Mouse (Mus musculus): ENCODE data around the gene Sgo1. TPM values are rescaled to one million over a fixed set of nuclear protein-coding genes. Genes with fewer than 3 reads are reported as not detected.
"Not testable (repeated sequence)": the region's sequence is repeated elsewhere in the genome, so short reads cannot be mapped to it uniquely, and the experiment has no call there.

Sgo1 gene
- under 1 TPM; 0.14 to 0.44 TPM for total RNA-seq (2021)

DNA sequence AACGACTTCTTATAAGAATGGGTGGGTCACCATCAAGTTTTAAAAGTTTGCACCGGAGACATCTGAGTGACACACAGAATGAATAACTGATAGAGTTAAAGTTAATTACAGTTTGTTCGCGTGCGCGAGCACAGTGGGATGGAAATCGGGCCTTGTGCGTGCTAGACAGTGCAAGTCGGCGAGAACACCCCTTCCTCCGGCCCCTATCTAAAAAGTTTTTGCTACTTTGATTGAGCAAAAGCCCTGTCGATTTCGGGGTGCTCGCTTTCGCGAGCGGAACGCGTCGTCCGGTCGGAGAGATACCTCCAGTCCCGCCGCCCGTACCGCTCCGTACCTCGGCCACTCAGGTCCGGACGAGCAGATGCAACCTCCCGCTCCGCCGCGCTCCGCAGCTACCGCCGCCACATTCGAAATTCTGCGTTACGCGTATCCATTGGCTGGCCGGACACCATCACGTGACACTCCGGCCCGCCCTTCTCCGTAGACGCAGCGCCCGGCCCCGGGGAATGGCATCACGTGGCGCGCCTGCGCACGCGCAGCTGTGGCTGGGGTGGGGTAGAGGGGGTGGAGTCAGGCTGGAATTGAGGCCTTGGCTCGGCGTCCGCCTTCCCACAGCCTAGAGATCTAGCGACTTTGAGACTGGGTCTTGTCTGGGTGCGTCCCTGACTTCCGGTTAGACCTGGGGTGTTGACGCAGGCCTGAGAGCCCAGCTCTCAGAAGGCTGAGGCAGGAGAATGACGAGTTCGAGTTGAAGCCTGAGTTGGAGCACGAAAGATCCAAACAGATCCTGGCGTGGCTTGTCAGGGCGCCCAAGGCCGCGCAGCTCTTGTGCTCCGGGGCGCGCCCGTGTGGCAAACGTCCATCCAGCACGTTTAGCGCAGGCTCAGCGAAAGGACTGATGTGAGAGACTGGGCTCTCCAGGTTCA is at the start of gene Sgo1:
Sgo1 (minus strand) TSS at position 457 of the 926 bp plus-strand sequence.
- DNase-seq (ENCODE audit: low spot score in 2 of 2), result peak; percentile 94 to 97
- intact Hi-C loops (cut with DNase I), result no loop called here

DNA sequence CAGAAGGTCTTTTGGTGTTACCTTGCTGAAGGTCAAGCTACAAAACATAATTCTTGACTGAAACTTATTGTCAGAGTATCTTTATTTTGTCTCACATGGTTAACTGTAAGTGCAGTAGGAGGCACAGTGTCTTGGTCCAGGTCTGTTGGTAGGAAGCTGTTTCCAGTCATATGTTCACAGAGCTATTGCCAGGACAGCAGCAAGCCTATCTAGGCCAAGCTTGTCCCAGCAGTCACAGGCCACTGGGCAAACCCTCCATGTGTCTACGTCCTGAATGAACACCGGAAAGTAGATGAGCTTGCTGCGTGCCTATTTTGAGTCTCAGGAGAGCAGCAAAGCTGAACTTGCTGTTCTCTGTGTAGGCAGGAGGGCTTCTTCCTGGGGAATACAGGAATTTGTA is 29.8 kb upstream of the Sgo1 start:
- DNase-seq (ENCODE audit: low spot score in 2 of 2); intact Hi-C loops (cut with DNase I): not testable (repeated sequence)

DNA sequence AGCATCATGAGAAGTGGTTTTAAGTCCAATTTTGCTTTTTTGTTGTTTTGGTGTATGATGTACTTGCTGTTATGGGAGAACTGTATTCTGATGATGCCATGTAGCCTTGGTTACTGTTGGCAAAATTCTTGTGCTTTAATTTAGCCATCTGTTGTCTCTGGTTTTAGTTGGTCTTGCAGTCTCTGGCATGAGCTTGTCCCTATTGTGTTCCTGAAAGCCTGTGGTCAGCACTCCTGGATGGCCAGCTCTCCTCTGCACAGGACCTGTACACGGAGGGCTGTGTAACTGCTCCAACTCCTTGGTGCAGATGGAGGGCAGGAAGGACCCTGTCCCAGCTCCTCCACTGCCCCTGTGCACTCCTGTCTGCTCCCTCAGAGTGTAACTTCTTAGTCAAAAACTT is 29.3 kb upstream of the Sgo1 start:
- DNase-seq (ENCODE audit: low spot score in 2 of 2), result no peak
- intact Hi-C loops (cut with DNase I), result no loop called here

DNA sequence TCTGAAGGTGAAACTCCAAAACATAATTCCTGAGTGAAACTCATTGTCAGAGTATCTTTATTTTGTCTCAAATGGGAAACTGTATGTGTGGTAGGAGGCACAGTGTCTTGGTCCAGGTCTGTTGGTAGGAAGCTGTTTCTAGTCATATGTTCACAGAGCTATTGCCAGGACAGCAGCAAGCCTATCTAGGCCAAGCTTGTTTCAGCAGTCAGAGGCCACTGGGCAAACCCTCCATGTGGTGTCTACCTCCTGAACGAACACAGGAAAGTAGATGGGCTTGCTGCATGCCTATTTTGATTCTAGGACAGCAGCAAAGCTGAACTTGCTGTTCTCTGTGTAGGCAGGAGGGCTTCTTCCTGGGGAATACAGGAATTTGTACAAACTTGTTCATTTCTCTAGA is 26.0 kb upstream of the Sgo1 start:
- DNase-seq (ENCODE audit: low spot score in 2 of 2); intact Hi-C loops (cut with DNase I): not testable (repeated sequence)

DNA sequence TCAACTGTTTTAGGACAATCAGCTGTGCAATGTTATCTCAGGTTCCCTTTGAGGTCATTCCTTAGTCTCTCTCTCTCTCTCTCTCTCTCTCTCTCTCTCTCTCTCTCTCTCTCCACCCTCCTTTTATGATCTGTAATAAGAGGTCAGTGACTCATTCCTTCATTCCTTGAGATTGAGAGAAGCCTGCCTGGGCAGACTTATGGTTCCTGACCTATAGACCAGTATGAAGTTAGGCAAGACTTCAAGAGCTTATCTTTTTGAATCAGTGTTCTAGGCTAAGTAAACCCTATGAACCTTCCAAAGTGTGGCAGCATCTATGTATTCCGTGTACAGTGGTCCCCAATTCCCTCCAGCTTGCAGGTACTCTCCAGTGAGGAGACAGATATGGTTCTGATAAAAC is 25.3 kb upstream of the Sgo1 start:
- no peak for DNase-seq (ENCODE audit: low spot score in 2 of 2)
- intact Hi-C loops (cut with DNase I), result no loop called here

DNA sequence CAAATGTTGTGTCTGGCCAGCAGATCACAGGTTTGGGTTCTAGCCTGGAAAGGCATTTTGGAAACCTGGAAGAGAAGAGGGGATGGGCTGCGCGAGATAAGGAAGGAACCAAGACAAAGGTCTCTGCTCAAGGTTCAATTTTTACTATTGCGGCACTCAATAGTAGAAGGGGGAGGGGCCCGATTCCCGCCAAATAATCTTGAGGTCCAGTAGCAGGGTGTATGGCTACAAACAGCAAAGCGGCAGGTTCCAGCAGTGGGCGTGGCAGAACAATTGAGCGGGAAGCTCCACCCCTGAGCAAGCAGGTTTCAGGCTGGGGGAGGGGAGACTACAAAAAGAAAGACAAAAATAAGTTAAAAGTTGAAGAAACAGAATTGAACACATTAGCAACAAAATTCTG is 8.4 kb upstream of the Sgo1 start:
- DNase-seq (ENCODE audit: low spot score in 2 of 2); intact Hi-C loops (cut with DNase I): not testable (repeated sequence)

DNA sequence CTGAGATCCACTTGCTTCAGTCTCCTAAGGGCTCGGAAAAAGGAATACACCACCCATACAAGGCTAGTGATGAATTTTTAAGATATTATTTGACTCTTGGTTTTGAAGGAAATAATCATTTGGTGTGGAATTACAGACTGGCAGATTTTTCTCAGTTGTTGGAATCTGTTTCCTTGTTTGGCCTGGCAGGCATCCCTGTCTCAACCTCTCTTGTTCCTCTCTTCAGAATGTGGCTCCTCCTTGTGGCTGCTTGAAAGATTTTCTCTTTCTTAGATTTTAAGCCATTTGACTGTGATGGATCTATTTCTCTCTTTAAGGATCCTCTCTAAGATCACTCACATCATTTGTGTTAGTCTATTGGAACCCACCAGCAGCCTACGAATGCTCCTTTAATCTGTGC is 4.9 kb upstream of the Sgo1 start:
- intact Hi-C loops (cut with DNase I), result loop anchor here (5.0 kb wide), 1 partner anchor 182 kb away; no protein-coding TSS in a partner anchor

DNA sequence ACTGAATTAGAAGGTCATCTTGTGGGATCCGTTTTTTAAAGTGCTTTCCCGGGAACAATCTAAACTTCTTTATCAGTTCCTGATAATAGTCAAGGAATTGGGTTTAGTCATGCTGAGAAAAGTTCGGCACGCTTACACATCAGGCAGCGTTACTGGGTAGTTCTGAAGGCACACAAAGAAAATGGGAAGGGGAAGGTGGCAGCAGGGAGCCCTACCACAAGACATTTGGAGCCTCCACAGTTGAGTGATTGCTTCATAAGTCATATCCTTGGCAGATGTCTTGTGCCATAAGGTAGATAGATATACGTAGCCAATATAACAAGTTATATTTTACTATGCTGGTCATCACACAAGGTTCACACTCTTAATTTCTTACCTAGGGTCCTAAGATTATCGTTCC is 813 bp upstream of the Sgo1 start:
- intact Hi-C loops (cut with DNase I), result loop anchor here (5.0 kb wide), 1 partner anchor 178 kb away; no protein-coding TSS in a partner anchor
- DNase-seq (ENCODE audit: low spot score in 2 of 2), result no peak

More for the DNA sequence above, 4.9 kb upstream of the Sgo1 start:
- peak; percentile 9 to 19 for DNase-seq (ENCODE audit: low spot score in 2 of 2)

DNA sequence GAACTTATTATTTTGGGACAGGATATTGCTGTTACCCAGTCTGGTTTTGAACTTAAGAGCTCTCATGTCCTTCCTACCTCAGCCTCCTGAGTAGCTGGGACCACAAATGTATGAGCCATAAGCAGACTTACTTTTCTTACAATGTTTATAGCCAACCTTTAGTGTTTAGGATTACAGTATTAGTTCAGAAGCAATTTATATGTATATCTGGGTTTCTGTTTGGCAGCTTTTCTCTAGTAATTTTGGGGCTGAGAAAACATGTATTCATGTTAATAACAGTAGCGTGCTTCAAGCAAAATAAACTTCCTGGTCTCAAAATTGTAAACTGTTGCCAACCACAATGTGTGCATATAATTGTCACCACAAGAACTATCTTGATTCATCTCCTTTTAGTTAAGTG is 812 bp downstream of the Sgo1 start:
- DNase-seq (ENCODE audit: low spot score in 2 of 2), result no peak
- intact Hi-C loops (cut with DNase I), result no loop called here

DNA sequence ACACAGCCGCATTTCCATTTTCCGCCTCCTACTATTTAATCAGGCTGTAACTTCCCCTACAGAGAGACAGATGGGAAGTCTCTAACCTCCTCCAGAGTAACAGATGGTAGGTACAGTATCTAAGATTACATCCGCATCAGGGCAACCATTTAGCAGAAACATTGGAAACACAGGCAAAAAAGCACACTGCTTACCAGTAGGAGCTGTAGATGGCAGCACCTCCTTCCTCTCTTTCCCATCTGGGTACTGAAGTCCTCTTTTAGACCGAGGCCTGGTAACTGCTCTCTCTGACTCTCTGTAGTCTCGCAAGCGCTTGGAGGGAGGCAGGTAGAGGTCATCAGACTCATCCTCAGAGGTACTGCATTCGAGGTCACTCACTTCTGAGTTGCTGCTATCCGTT is 10.4 kb downstream of the Sgo1 start:
- intact Hi-C loops (cut with DNase I), result loop anchor here (1.0 kb wide), 2 partner anchors 91 to 155 kb away; no protein-coding TSS in a partner anchor
- peak; percentile 64 to 84 for DNase-seq (ENCODE audit: low spot score in 2 of 2)

DNA sequence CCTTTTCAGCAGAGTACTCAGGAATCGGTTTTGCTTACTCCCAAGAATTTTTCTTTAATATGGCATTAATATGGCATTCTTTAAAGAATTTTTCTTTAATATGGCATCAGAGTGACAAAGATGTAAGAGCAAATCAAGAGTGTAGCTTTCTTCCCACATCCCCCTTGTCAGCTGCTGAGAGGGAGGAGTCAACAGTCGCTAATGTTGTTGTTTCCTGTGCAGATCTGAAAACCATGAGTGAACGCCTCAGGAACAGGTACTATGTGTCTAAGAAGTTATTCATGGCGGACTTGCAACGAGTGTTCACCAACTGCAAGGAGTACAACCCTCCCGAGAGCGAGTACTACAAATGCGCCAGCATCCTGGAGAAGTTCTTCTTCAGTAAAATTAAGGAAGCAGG is 18.7 kb downstream of the Sgo1 start:
- intact Hi-C loops (cut with DNase I), result no loop called here
- DNase-seq (ENCODE audit: low spot score in 2 of 2), result no peak

DNA sequence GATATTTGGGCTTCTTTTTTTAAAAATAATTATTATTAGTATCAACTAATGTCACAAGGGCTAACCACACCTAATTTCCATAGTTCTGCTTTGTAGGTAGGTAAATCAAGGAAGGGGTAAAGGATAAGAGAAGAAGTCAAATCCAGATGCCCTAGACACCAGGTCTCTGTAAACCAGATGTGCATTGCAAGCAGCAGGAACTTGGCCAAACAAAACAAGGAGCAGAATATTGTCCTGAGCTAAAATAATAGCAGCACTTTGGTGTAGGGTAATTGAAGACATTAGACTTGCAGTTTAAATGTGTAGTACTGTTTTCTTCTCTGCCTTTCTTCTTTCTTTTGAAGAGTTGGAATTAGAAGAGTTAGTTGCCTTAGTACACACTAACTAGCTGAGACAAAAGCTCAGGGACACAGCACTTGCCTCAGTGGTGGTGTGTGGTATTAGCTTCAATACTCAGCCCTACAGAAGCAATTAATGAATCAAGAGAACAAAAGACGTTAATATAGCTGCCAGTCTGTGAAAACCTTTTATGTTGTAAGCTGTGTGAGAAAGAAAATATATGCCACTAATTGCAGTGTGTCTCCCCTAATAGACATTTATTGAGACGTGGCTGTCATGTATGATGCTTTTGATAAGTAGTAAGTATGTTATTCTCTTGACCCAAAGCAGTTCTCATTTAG is 24.3 kb downstream of the Sgo1 start:
- intact Hi-C loops (cut with DNase I), result no loop called here
- DNase-seq (ENCODE audit: low spot score in 2 of 2), result no peak

DNA sequence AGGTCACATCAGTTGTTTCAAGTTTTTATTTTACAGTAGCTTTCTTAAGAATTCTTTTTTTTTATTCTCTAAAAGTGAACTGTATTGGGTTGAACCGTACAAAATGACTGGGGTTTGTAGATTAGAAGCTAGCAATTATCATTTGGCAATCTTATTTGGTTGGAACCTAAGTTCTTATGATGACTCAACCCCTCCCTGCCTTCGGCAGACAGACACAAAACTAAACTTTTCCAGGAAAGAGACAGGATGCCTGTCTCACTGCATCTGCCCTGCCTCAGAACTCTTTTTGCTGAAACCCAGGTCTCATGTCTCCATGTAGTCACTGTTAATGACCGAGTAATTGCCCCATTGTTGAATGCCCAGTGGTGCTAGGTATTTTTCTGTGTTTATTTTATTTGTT is 24.9 kb downstream of the Sgo1 start:
- intact Hi-C loops (cut with DNase I), result no loop called here

DNA sequence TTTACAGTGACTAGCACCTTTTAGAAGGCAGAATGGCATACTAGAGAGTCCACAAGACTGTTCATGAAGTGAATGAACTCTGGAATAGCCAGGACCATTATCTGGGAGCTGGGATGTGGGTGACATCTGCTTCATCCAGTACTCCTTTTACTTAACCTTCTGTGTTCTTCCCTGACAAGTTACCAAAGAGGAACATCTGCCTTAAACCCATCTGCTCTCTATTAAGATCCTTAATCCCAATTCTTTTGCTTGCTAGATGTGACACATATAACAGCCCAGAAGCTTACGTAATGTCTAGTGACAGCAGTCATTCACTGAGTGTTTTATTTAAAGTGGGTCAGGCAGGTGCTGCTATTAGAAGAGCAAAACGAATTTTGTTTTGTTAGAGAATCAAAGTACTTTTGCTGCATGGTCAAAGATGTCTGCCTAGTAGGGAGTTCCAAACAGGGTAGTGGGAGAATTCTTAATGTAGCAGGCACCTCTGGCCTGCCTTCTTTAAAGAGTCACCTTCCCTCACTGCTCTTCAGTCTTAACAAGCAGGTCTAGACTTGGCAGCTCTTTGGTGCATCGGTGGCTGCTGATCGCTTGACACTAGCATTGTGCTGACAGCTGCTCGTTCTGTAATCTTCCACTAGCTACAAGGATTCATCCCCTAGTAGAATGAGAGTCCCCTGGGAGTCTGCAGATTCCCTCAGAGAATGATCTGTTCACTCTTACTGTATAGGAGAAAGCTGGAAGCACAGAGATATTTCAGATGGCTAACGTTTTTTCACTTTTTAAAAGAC is 27.9 kb downstream of the Sgo1 start:
- intact Hi-C loops (cut with DNase I), result no loop called here
- DNase-seq (ENCODE audit: low spot score in 2 of 2), result no peak

More for the DNA sequence above, 24.9 kb downstream of the Sgo1 start:
- no peak for DNase-seq (ENCODE audit: low spot score in 2 of 2)

DNA sequence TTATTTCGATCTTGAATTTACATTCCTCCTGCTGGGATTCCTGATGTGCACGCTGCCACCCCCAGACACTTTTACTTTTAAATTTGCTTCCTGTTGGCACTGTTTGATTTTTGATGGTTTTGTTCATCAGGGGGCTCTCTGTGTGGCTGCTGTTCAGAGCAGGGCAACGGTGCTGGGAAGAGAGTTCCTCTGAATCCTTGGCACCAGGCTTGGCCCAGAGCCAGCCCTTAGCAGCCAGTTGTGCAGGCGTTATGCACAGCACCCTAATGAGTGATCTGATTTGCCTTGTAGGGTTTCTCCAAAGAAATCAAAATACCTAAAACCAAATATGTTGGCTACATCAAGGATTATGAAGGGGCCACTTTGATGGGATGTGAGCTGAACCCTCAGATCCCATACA is 29.4 kb downstream of the Sgo1 start:
- peak; percentile 34 to 43 for DNase-seq (ENCODE audit: low spot score in 2 of 2)
- intact Hi-C loops (cut with DNase I), result loop anchor here (5.0 kb wide), 2 partner anchors 92 to 173 kb away; partner anchors contain the start of gene Kat2b

DNA sequence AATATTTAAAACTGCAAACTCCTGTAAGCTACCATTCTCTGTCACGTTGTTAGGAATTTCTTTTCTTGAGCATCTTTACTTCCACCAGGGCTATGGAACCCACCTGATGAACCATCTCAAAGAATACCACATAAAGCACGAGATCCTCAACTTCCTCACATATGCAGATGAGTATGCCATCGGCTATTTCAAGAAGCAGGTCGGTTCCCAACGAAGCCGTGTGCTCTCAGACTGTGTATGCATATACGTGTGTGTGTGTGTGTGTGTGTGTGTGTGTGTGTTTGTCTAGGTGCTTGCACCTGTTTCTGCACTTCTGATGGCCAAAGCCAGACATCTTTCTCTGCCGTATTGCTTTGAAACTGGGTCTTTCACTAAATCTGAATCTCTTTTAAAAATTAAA is 29.9 kb downstream of the Sgo1 start:
- intact Hi-C loops (cut with DNase I), result loop anchor here (5.0 kb wide), 2 partner anchors 92 to 173 kb away; partner anchors contain the start of gene Kat2b

DNA sequence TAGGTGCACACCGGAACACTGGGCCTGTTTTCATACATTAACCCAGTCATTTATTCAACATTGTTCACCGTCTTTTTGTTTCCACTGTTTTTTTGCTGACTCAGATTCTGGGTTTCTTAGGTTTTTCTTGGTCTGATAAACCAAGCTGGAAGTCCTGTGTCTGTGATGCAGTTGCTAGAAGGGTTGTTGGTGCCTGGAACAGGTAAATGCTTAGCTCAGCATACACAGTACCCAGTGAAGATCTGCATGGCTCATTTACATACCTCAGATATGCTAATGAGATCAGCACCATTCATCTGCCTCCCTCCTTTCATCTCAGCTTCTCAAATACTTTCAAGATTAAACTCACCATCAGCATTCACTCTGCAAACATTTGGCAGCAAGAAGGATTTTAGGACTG is 30.5 kb downstream of the Sgo1 start:
- intact Hi-C loops (cut with DNase I), result loop anchor here (5.0 kb wide), 2 partner anchors 91 to 174 kb away; partner anchors contain the start of gene Kat2b
- DNase-seq (ENCODE audit: low spot score in 2 of 2), result no peak

More for the DNA sequence above, 29.9 kb downstream of the Sgo1 start:
- DNase-seq (ENCODE audit: low spot score in 2 of 2), result no peak

DNA sequence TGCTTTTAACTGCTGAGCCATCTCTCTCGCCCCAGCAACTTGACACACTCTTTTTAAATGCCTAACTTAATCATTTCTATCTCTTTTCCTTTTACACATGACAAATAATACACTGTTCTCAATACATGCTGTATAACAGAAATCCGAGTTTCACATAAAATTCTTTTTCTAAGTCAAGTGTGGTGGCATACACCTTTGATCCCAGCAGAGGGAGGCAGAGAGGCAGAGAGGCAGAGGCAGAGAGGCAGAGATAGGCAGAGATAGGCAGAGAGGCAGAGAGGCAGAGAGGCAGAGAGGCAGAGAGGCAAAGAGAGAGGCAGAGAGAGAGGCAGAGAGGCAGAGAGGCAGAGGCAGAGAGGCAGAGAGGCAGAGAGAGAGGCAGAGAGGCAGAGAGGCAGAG is 31.7 kb downstream of the Sgo1 start:
- DNase-seq (ENCODE audit: low spot score in 2 of 2), result peak in 1 of 2 experiments; percentile 12
- intact Hi-C loops (cut with DNase I), result loop anchor here (5.0 kb wide), 2 partner anchors 90 to 175 kb away; partner anchors contain the start of gene Kat2b

DNA sequence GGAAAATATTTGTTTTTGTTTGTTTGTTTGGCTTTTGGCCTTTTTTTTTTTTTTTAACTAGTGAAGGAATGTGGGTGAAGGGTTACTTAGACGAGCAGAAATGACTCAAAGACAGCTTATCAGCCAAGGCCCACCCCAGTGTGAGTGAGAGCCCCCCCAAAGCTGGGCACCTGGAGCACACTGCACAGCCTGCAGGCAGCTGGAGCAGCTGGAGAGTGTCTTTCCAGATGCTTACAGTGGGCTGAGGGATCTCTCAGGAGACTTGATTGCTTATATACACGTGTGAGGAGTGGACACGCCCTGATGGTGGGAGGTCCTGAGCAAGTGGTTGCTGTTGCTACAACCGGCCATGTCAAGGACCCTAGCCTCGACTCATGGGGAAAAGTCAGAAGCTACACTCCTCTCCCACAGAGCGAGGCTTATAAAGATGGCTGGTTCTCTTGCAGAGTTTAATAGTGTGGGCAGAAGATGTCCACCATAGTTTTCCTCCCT is 32.7 kb downstream of the Sgo1 start:
- intact Hi-C loops (cut with DNase I), result loop anchor here (5.0 kb wide), 2 partner anchors 89 to 176 kb away; partner anchors contain the start of gene Kat2b

More for the DNA sequence above, 32.7 kb downstream of the Sgo1 start:
- no peak for DNase-seq (ENCODE audit: low spot score in 2 of 2)
